Mouse (Mus musculus) B cell, adult 2 months (primary cell): ENCODE data around the gene Slc10a3.
"Not testable (repeated sequence)": the region's sequence is repeated elsewhere in the genome, so short reads cannot be mapped to it uniquely, and the experiment has no call there.

Experiments used
- DNase-seq, 2 experiments: peaks; one replicate each; pipeline ENCODE4 v3.0.0; 2022

Slc10a3 gene

GRCm38 (mm10) chrX:74372888-74373549 is at the start of gene Slc10a3, which contains the start of gene Ubl4a:
TSS of gene Slc10a3 (minus strand) at chrX:74373349.
TSS of gene Ubl4a (minus strand) at chrX:74373218.
- peak; percentile 91 to 94 for DNase-seq

GRCm38 (mm10) chrX:74413377-74413776 is 40.2 kb upstream of the Slc10a3 start:
- peak; percentile 79 to 83 for DNase-seq

DNA sequence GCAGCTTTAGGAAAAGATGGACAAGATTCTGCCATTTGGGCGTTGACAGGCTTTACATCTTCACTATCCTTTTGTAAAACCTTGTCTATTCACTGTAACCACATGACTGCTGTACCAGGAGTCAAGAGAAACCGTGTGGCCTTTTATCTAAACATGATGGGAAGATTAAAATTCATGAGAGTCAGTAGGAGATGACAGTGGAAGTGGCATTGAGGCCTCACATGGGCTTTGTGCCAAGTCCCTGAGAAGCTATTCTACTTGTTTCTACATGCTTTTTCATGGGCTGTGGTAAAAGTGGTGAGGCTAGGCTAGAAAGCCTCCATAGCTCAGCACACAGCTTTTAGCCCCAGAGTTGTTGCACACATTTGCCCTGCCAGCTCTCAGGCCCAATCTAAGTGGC is 35.2 kb upstream of the Slc10a3 start:
- DNase-seq, result no peak

GRCm38 (mm10) chrX:74400136-74400535 is 27.0 kb upstream of the Slc10a3 start:
- DNase-seq, result no peak

GRCm38 (mm10) chrX:74392535-74393443 is 19.6 kb upstream of the Slc10a3 start, which contains the start of the genes Fam3a and Ikbkg:
TSS of gene Fam3a (minus strand) at chrX:74393272.
TSS of gene Ikbkg (plus strand) at chrX:74393290.
- DNase-seq, result peak; percentile 81 to 86

DNA sequence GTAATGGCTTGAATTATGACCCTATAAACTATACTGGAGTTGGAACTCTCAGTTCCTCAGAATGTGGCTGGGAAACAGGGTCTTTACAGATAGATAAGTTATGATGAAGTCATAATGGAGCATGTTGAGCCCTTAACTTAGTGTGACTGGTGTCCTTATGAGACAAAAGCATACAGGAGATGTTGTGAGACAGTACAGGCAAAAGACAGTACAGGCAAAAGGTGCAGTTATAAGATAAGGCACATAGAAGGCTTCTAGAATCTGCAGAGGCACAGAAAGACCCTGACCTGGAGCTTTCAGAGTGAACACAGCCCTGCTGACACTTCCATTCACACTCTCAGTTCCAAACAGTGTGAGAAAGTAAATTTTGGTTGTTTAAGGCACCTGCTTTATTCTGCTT is 15.0 kb upstream of the Slc10a3 start:
- no peak for DNase-seq

DNA sequence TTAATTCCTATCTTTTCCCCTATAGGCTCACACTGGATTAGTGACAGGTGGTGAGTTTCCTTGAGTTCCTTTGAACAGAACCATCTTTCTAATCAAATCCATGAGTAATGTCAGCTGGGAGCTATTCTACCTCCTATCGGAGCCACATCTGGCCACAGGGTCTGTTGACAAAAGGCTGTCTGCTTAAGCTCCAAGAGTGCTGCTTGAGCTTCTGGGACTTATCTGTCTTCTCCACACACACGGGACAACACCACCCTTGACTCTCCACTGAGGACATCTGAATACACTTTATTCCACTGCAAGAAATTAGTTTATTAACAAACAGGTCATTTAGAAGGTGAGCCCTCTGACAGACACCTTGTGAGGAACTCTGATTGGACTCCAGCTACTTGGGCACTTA is 11.3 kb upstream of the Slc10a3 start:
- no peak for DNase-seq

DNA sequence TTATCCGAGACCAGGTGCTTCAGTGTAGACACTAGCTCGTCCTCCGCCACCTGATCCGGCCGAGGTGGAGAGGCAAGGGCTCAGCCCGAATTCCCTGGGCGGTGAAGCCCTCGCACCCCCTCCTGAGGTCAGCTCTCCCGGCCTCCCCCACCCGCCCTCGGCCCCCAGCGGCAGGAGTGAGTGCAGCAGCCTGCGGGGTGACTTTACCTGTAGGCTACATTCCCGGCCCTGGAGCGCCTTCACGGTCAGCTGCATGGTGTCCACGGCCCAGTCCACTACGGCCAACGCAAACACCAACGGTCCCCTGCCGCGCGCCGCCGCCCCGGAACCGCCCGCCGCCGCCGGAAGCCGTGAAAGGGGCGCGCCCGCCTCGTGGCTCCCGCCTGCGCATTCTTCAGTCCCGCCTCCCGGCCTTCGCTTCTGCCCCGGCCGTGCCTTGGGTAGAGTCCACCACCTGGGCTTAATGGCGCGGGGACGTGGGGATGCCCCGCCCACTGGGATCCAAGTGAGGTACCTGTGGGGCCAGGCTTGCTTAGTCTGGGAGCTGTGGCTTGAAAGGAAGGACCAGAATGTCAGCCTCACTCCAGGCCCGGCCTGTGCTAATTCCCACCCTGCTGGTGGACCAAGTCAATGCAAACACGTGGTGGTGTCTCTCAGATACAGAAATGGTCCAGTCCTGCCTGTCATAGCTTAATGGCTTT is 4.8 kb downstream of the Slc10a3 start:
- peak; percentile 69 to 76 for DNase-seq

- no peak for DNase-seq
These were observed 5.6 kb downstream of the Slc10a3 start for GRCm38 (mm10) chrX:74367512-74367911.

DNA sequence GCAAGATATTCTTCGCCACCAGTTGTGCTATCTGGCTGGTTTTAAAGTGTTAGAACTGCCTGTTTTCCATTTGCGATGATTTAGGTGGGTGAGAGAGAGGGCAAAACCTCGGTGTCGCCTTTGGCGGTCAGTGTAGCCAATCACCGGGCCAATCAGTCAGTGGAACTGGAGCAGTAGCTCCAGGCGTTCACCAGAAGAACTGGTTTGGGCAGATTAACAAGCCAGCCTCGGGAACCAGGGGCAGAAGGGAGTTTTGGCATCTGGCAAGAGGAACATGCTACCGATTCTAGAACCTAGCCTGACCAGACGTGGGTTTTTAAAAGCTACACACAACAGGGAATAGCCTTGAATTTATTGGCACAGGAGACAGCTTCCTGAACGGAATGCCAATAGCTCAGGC is 14.0 kb downstream of the Slc10a3 start:
- DNase-seq, result no peak

DNA sequence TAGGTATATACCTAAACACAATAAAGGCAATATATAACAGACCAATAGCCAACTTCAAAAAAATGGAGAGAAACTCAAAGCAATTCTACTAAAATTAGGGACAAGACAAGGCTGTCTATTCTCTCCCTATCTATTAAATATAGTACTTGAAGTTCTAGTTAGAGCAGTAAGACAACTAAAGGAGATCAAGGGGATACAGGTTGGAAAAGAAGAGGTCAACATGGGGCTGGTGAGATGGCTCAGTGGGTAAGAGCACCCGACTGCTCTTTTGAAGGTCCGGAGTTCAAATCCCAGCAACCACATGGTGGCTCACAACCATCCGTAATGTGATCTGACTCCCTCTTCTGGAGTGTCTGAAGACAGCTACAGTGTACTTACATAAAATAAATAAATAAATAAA is 16.1 kb downstream of the Slc10a3 start:
- not testable (repeated sequence) for DNase-seq

GRCm38 (mm10) chrX:74353467-74353770 is 19.7 kb downstream of the Slc10a3 start, which contains the start of gene Lage3:
TSS of gene Lage3 (minus strand) at chrX:74353618.
- DNase-seq, result peak; percentile 78 to 80

GRCm38 (mm10) chrX:74352645-74353466 is 20.3 kb downstream of the Slc10a3 start:
- no peak for DNase-seq

GRCm38 (mm10) chrX:74330166-74330930 is 42.8 kb downstream of the Slc10a3 start:
- no peak for DNase-seq

DNA sequence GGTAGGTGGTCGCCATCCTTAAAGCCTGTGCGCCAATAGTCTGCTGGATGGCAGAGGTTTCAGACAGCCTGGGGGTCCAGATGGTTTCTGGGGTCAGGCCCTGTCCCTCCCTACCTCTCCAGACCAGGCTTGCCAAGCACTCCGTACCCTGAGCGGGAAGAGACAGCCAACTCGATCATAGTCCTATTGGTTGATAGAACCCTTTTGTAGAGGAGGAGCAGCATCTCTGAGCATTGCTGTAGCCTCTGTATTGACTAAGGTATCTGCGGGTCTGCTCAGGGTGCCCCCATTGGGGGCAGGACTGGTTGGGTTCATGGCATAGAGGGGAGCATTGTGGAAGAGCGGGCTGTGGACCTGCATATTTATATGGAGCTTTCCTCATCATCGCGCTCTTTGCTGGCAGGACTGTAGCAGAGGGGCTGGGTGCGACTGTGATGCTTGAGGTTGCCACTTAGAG is 43.9 kb downstream of the Slc10a3 start:
- DNase-seq, result no peak

- peak; percentile 72 to 74 for DNase-seq
These were observed 44.4 kb downstream of the Slc10a3 start, which contains the start of gene Plxna3 for GRCm38 (mm10) chrX:74328725-74329161. TSS of gene Plxna3 (plus strand) at chrX:74329066.
